Mouse (Mus musculus) thymus, postnatal 4 days (tissue): ENCODE data around the gene Nudt2.

ENCODE experiments used
- DNase-seq: peaks from one replicate; pipeline ENCODE4 v3.0.0; 2021

Nudt2 gene

GRCm38 (mm10) chr4:41464345-41465286, at the start of gene Nudt2, which contains the start of gene Kif24:
Gene Nudt2 (plus strand): TSS chr4:41465151.
Gene Kif24 (minus strand): TSS chr4:41464887.
- DNase-seq, result peak; percentile 94

GRCm38 (mm10) chr4:41416966-41417365, 48.0 kb upstream of the Nudt2 start:
- DNase-seq, result no peak

- DNase-seq, result no peak
Measured at GRCm38 (mm10) chr4:41438931-41439330, 26.0 kb upstream of the Nudt2 start.

GRCm38 (mm10) chr4:41442790-41443302, 22.1 kb upstream of the Nudt2 start:
- DNase-seq, result no peak

- DNase-seq, result no peak
Measured at GRCm38 (mm10) chr4:41447595-41447994, 17.4 kb upstream of the Nudt2 start.

GRCm38 (mm10) chr4:41460690-41461089, 4.3 kb upstream of the Nudt2 start:
- no peak for DNase-seq

- DNase-seq, result peak; percentile 48
Measured at GRCm38 (mm10) chr4:41463051-41463738, 1.8 kb upstream of the Nudt2 start.

GRCm38 (mm10) chr4:41465287-41465665, 325 bp downstream of the Nudt2 start:
- no peak for DNase-seq

GRCm38 (mm10) chr4:41468396-41469080, 3.6 kb downstream of the Nudt2 start:
- peak; percentile 47 for DNase-seq

- no peak for DNase-seq
Measured at GRCm38 (mm10) chr4:41469199-41469598, 4.2 kb downstream of the Nudt2 start.

- no peak for DNase-seq
Measured at GRCm38 (mm10) chr4:41470051-41470683, 5.2 kb downstream of the Nudt2 start.

GRCm38 (mm10) chr4:41470684-41471383, 5.9 kb downstream of the Nudt2 start:
- no peak for DNase-seq

GRCm38 (mm10) chr4:41471384-41471689, 6.4 kb downstream of the Nudt2 start:
- DNase-seq, result no peak

GRCm38 (mm10) chr4:41477648-41478160, 12.8 kb downstream of the Nudt2 start:
- no peak for DNase-seq

GRCm38 (mm10) chr4:41478751-41479455, 14.0 kb downstream of the Nudt2 start:
- peak; percentile 20 for DNase-seq

GRCm38 (mm10) chr4:41479456-41479804, 14.5 kb downstream of the Nudt2 start:
- no peak for DNase-seq

GRCm38 (mm10) chr4:41480254-41480653, 15.3 kb downstream of the Nudt2 start:
- DNase-seq, result no peak

GRCm38 (mm10) chr4:41481601-41482017, 16.7 kb downstream of the Nudt2 start:
- DNase-seq, result no peak

GRCm38 (mm10) chr4:41492951-41493350, 28.0 kb downstream of the Nudt2 start:
- DNase-seq, result no peak

- no peak for DNase-seq
Measured at GRCm38 (mm10) chr4:41493464-41494116, 28.6 kb downstream of the Nudt2 start.

- DNase-seq, result no peak
Measured at GRCm38 (mm10) chr4:41494378-41494777, 29.4 kb downstream of the Nudt2 start.
